Mouse (Mus musculus) liver, adult 10 weeks (tissue): ENCODE measurements around the gene Actg1. TPM values are rescaled to one million over a fixed set of nuclear protein-coding genes. Genes with fewer than 3 reads are reported as not detected.

Source experiments
- polyA plus RNA-seq: library from polyadenylated mRNA; stranded (reverse); fragments of 350-450 nt; fragmentation: Illumina TruSeq; extraction: RNeasy Lipid Tissue Mini Kit (QIAGEN cat#74804); gene quantifications from one replicate; pipeline ENCODE4 v1.2.3, GENCODE M21; 2014; ENCODE audit warnings: low read depth, low replicate concordance

Actg1 gene
- polyA plus RNA-seq = 121 TPM

GRCm38 (mm10) chr11:120347791-120348683, at the start of gene Actg1:
TSS of gene Actg1 (minus strand) at chr11:120348542.

GRCm38 (mm10) chr11:120378611-120379540, 30.5 kb upstream of the Actg1 start, which contains the start of gene Faap100:
TSS of gene Faap100 (minus strand) at chr11:120378764.

GRCm38 (mm10) chr11:120361295-120361694, 13.0 kb upstream of the Actg1 start, which contains the start of gene Fscn2:
TSS of gene Fscn2 (plus strand) at chr11:120361534.

Other genes starting within 250 kb of the Actg1 start
- 0.69 TPM for gene Tepsin, start 249.8 kb downstream of the Actg1 start, polyA plus RNA-seq
- gene Ndufaf8, start 249.6 kb downstream of the Actg1 start, polyA plus RNA-seq = 3.0 TPM
- gene Slc38a10, start 197.2 kb downstream of the Actg1 start, polyA plus RNA-seq = 2.5 TPM
- 0.66 TPM for gene Bahcc1, start 115.6 kb downstream of the Actg1 start, polyA plus RNA-seq
- gene Fscn2, start 13.0 kb upstream of the Actg1 start, polyA plus RNA-seq = not detected
- gene Faap100, start 30.2 kb upstream of the Actg1 start, polyA plus RNA-seq = not detected
- 20.5 TPM for gene Nploc4, start 89.2 kb upstream of the Actg1 start, polyA plus RNA-seq
- gene Tspan10, start 94.1 kb upstream of the Actg1 start, polyA plus RNA-seq = not detected
- not detected for gene Pde6g, start 105.0 kb upstream of the Actg1 start, polyA plus RNA-seq
- gene Oxld1, start 109.5 kb upstream of the Actg1 start, polyA plus RNA-seq = 0.56 TPM
- gene Ccdc137, start 109.6 kb upstream of the Actg1 start, polyA plus RNA-seq = 5.4 TPM
- 6.2 TPM for gene Arl16, start 119.1 kb upstream of the Actg1 start, polyA plus RNA-seq
- 8.1 TPM for gene Mrpl12, start 136.1 kb upstream of the Actg1 start, polyA plus RNA-seq
- 5.5 TPM for gene Slc25a10, start 143.3 kb upstream of the Actg1 start, polyA plus RNA-seq
- gene Gcgr, start 182.2 kb upstream of the Actg1 start, polyA plus RNA-seq = 16.2 TPM
- gene Mcrip1, start 201.2 kb upstream of the Actg1 start, polyA plus RNA-seq = 1.0 TPM
- gene Ppp1r27, start 202.6 kb upstream of the Actg1 start, polyA plus RNA-seq = not detected
- gene P4hb, start 224.7 kb upstream of the Actg1 start, polyA plus RNA-seq = 507 TPM
- gene Arhgdia, start 233.1 kb upstream of the Actg1 start, polyA plus RNA-seq = 9.6 TPM
- gene Alyref, start 249.8 kb upstream of the Actg1 start, polyA plus RNA-seq = 8.3 TPM
- gene Anapc11, start 249.9 kb upstream of the Actg1 start, polyA plus RNA-seq = 5.2 TPM